Mouse (Mus musculus) olfactory bulb, adult 2 months (tissue): Measurements from ENCODE around the gene Parpbp. TPM values are rescaled to one million over a fixed set of nuclear protein-coding genes. Genes with fewer than 3 reads are reported as not detected.

Experiments used
- H3K27ac ChIP-seq: fragments of 200-500 bp; 2 replicates; pipeline ENCODE4 v1.5.1; 2012; ENCODE audit warnings: low read depth, low read length; ENCODE audit not compliant: insufficient read depth
- H3K4me1 ChIP-seq: fragments of 200-500 bp; 2 replicates; pipeline ENCODE4 v1.6.1; 2012; ENCODE audit warnings: low read length; ENCODE audit not compliant: control insufficient read depth, insufficient read depth
- H3K4me3 ChIP-seq: fragments of 200-500 bp; 2 replicates; pipeline ENCODE4 v1.5.1; 2012; ENCODE audit warnings: mild to moderate bottlenecking, low read depth, low read length, moderate library complexity; ENCODE audit not compliant: insufficient read depth
- CTCF ChIP-seq: fragments of 200-500 bp; IDR thresholded peaks from 2 replicates; pipeline ENCODE4 v1.5.1; 2012; ENCODE audit warnings: low read depth, mild to moderate bottlenecking, low read length, moderate library complexity; ENCODE audit not compliant: insufficient read depth
- POLR2A ChIP-seq: fragments of 200-500 bp; IDR thresholded peaks from 2 replicates; pipeline ENCODE4 v1.6.1; 2012; ENCODE audit warnings: mild to moderate bottlenecking, low read depth, low read length, moderate library complexity; ENCODE audit not compliant: insufficient read depth
- WGBS: fragments of 180-500 bp; shearing (Covaris S2); methylation state at CpG from one replicate; pipeline ENCODE4 v1.1.7; 2018; 5-methylcytosine and 5-hydroxymethylcytosine counted together
- polyA plus RNA-seq: library from polyadenylated mRNA; stranded (reverse); fragments of >200 nt; gene quantifications from 2 replicates; pipeline ENCODE4 v1.2.4, GENCODE M21; 2012; ENCODE audit warnings: low replicate concordance; ENCODE audit not compliant: missing spikeins, insufficient read depth, insufficient read length

The Parpbp gene
- polyA plus RNA-seq, 1 experiment, result not detected

DNA sequence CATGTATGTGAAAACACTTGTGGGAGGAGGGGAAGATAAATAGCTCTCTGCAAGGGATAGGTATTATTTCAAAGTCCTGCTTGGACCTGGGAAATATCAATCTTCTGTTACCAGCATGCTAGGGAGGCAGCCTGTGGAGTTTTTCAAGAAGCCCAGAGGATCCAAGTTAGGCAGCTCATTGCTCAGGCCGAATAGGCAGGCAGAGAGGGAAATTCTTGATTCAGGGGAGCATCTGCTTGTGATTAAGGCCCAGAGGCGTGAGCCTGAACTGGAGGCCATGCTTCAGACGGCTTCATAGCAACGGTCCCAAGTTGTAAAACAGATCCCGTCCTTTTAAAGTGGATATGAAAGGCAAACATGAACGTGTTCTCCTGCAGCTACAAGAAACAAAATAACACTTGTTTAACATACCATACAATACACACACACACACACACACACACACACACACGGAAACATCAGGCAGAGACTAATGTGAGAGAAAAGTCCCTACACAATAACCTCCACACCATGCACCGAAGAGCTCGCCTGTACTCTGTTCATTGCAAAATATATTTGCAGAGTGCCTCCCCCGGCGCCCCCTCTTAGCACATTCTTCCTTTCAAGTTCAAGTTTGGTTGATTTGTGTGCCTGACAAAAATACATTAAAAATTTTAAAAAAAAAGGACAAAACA is 100.5 kb downstream of the Parpbp start:
- 69% methylated on average over 11 of the region's 11 CpGs for WGBS
- Histone ChIP-seq H3K27ac (no peak overlapping the region), H3K4me3 (no peak overlapping the region), H3K4me1 (no peaks in the 10 kb centered on the region)
- TF ChIP-seq CTCF, result no peak
- no peak for TF ChIP-seq POLR2A

DNA sequence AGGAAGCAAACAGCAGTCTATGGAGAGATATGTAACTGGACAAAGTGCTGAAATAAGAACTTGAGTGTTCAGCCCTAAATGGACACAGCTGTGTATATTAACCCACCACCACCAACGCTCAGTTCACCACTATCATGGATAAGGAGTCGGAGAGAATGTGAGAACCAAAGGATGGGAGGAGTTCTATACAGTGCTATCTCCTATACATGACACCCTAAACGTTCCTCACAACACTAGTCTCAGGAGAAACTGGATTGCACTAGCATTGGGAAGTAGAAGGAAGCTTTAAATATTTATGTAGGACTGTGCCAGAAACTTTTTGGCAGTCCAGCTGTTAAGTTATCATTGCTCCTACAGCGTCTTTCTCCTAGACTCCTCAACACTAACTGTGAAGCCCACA is 102.4 kb downstream of the Parpbp start:
- Histone ChIP-seq H3K4me3 (no peak overlapping the region), H3K4me1 (no peaks in the 10 kb centered on the region), H3K27ac (no peak overlapping the region)
- WGBS, result 81% methylated on average over 4 of the region's 4 CpGs
- no peak for TF ChIP-seq POLR2A
- TF ChIP-seq CTCF, result no peak

Other genes starting within 250 kb of the Parpbp start
- gene Pmch, start 55.9 kb downstream of the Parpbp start, polyA plus RNA-seq, result not detected in 2 replicates
- not detected in 2 replicates for gene Nup37, start 51 bp upstream of the Parpbp start, polyA plus RNA-seq
- not detected in 2 replicates for gene Washc3, start 54.2 kb upstream of the Parpbp start, polyA plus RNA-seq
- not detected in 2 replicates for gene Dram1, start 232.1 kb upstream of the Parpbp start, polyA plus RNA-seq
- gene Gnptab, start 232.2 kb upstream of the Parpbp start, polyA plus RNA-seq, result not detected in 2 replicates